Mouse (Mus musculus): Measurements from ENCODE around the gene Thy1. TPM values are rescaled to one million over a fixed set of nuclear protein-coding genes. Genes with fewer than 3 reads are reported as not detected.
A peak's percentile ranks its signal among the peaks of the same experiment; 100 is the strongest.

Gene Thy1
- 10 to 100 TPM; 14.8 to 20.2 TPM for total RNA-seq (2021)
- long read RNA-seq, experiment 1, partial matches to known transcripts, result 0 of 5 reads
- long read RNA-seq, experiment 1, other reads (novel, unspliced or antisense), result 4 of 5 reads
- long read RNA-seq, experiment 2, partial matches to known transcripts, result 0 of 6 reads
- long read RNA-seq, experiment 2, other reads (novel, unspliced or antisense), result 4 of 6 reads

- peak; percentile 71 for DNase-seq
These were observed at the start of gene Thy1 for GRCm38 (mm10) chr9:44042836-44043707. Thy1 (plus strand) TSS chr9:44043384.

DNA sequence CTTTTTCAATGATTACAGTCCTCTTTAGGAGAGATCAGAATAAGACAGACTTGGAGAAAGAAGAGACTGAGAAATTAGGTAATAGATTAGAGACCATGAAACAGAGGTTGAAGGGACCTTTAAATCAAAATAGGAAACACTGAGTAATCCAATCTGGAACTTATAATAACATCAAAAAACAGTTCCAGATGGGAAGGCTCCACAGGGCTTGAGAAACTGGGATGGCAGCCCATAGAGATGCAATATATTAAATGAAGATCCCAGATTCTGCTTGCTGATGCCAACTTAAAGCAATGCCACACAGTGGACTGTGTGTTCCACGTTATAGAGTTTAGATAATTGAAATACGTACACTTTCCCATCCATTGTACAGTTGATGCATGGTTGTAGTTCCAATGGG, 45.5 kb upstream of the Thy1 start:
- no peak for DNase-seq

DNA sequence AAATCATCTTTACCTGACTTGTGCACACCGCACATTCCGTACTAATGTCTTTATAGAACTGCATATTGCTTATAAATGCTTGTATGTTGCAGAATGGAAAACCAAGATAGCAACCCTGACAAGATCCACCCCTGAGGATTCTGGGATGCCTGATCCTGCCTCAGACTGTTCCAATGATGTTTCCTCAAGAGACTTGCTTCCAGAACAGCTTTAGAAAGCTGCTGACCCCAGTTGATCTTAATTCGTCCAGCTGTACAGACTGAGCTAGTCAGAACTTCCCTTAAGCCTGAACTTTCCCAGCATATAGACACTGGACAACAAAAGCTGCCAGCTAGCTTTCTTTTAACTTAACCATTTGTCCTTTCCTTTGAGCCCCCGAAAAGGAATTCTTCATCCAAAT, 44.3 kb upstream of the Thy1 start:
- no peak for DNase-seq

DNA sequence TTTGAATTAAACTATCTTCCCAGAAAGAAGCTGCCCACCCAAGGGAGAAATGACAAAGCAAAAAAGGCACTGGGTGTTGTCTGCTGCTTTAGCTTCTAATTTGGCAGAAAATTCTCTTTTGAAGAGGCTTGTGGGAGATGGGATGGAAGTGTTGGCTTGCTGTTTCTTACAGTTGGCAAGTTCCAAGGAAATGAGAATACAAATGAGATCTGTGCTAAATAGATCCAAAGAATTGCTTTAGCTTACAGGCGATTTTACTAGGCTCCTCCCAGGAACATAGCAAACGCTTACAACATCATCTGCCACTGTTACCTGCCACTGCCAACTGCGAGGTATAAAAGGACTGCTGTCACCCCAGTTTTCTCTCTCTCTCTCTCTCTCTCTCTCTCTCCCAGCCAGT, 38.8 kb upstream of the Thy1 start:
- no peak for DNase-seq

DNA sequence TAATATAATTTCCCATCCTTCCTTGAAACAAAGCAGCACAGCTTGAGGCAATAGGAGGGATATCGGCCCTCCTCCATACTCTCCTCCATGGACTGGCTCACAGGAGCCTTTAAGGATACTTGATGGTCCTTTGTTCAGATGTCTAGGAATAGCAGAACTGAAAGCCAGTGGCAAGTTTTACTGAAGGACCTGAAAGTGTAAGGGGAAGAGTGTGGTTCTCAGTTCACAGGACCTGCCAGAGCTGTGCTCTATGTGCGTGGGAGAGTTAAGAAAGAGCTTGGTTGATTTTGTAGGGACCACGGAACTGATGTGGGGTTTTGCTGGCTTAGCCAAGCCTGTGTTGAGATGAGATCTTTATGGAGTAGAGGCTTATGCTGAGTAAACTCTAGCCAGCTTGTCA, 37.9 kb upstream of the Thy1 start:
- DNase-seq, result no peak

GRCm38 (mm10) chr9:44007323-44007722, 35.9 kb upstream of the Thy1 start:
- DNase-seq, result no peak

DNA sequence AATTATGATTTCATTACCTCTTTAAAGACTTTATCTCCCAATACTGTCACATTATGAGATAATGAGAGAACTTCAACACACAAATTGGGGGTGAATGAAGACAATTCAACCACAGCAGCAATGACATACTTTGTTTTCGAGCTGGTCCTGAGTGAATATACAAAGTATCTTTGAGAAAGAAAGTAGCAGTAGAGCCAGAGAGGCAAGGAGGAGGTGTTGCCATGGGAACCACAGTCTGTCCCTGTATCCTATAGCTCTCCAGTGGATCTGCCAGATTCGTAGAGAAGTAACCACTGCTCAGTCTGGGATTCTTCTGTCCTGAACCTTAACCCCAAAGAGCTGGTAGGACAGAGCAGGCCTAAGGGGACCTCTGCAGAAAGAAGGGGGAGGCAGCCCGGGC, 35.2 kb upstream of the Thy1 start:
- DNase-seq, result no peak

DNA sequence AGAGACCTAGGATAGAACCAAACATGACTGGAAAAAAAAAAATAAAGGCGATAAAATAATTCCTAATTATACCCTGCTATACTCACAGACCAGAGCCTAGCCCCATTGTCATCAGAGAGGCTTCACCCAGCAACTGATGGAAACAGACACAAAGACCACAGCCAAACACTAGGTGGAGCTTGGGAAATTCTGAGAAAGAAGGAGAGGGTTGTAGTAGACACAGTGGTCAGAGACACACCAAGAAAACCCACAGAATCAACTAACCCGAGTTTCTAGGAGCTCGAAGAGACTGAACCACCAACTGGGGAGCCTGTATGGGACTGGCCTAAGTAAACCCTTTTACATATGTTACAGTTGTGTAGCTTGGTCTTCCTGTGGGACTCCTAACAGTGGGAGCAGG, 32.3 kb upstream of the Thy1 start:
- DNase-seq, result no peak

- no peak for DNase-seq
These were observed 31.5 kb upstream of the Thy1 start for GRCm38 (mm10) chr9:44011668-44012067.

GRCm38 (mm10) chr9:44012164-44012563, 31.0 kb upstream of the Thy1 start:
- DNase-seq, result no peak

- DNase-seq, result peak; percentile 58
These were observed 30.4 kb upstream of the Thy1 start for GRCm38 (mm10) chr9:44012761-44013301.

DNA sequence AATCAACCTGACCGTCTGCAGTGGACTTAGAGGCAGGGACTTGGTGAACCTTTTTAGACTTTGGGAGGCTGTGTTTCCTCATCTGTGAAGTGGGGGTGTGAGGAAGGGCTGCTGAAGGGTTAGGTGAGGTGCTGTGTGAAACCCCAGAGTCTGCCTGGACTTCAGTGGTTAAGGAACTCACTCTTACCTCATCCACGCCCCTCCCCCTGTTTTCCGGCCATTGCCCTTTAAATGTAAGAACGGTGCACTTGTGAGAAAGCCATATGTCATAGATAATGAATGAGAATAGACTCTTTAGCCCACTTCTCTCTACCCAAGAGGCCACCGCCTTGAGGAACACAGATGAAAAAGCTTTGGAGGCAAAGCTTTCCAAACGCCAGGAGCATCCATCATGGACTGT, 29.4 kb upstream of the Thy1 start:
- DNase-seq, result no peak

DNA sequence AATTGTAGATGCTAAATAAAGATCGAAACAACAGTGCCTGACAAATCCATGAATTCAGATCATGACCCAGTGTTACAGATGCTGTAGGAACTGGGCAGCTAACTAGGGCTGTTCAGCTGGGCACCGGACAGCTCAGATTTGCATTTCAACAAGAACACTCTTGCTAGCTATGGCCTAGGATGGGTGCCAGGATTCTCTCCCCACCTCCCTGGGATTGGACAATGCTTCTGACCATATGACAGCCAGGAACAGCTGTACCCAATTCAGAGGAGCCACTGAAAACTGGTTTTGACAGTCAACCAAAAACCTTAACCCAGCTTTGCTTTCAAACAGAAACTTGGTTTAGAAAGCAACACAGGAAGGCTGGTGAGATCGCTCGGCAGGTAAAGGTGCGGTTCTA, 26.9 kb upstream of the Thy1 start:
- DNase-seq, result no peak

DNA sequence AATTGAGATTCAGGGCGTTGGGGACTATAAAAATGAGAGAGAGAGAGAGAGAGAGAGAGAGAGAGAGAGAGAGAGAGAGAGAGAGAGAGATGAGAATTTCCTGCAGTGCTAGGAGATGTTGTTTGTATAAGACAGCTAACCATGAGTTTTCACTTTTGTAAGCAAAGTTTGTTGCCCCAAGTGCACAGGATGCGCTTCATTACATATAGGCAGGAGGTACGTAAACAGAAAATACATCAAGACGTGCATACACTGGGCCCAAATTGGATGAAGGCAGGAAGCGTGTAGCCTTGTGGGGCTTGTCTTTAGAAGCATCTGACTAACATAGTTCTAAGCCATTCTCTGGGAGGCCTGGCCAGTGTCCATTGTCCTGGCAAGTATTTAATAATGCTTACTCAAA, 25.3 kb upstream of the Thy1 start:
- DNase-seq, result no peak

- DNase-seq, result no peak
These were observed 23.2 kb upstream of the Thy1 start for GRCm38 (mm10) chr9:44020001-44020400.

- DNase-seq, result no peak
These were observed 20.9 kb upstream of the Thy1 start for GRCm38 (mm10) chr9:44022100-44022847.

DNA sequence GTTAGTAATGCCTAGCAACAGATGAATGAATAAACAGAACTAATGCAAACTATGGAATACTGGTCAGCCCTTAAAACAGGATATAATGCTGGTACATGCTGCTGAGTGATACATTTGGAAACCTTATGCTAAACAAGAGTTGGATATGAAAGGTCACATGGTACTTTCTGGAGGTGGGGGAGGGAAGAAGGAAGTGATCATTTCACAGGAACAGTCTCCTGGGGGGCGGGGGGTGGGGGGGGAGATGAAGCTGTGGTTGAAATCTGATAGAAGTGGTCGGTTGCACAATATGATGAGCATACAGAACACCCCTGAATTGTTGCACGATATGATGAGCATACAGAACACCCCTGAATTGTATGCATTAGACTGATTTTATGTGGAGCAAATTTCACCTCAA, 19.1 kb upstream of the Thy1 start:
- DNase-seq, result no peak

GRCm38 (mm10) chr9:44029580-44030236, 13.5 kb upstream of the Thy1 start:
- DNase-seq, result no peak

- no peak for DNase-seq
These were observed 12.5 kb upstream of the Thy1 start for GRCm38 (mm10) chr9:44030646-44031045.

GRCm38 (mm10) chr9:44031079-44031478, 12.1 kb upstream of the Thy1 start:
- no peak for DNase-seq

DNA sequence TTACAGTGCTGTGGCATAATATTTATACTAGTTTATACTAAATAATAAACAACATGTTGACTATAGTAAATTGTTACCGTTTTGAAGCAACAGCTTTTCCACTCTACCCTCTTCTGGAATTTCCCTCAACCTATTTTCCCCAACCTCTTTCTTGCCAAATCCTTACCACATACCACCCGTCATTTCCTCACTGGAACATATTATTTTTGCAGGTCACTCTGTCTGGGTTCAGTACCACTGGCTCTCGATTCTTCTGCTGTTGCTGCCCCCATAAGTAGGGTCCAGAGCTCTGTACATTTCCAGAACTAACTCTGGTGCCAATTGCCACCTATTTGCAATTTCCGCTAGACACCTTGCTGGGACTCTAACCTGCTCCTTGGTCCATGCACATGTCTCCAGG, 11.2 kb upstream of the Thy1 start:
- no peak for DNase-seq

DNA sequence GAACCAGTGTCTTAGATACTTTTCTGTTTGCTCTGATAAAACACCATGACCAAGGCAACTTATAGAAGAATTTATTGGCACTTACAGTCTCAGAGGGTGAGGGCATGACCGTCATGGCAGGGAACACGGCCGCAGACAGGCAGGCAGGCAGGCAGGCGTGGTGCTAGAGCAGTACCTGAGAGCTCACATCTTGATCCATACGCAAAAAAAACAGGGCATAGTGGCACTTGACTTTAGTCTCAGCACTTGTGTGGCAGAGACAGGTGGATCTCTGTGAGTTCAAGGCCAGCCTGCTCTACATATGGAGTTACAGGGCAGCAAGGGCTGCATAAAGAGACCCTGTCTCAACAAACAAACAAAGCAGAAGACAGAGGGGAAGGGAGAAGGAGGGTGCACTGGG, 9.9 kb upstream of the Thy1 start:
- DNase-seq, result no peak
